Mouse (Mus musculus): Measurements from ENCODE around the gene Gpr19.

- TF ChIP-seq CTCF (IDR thresholded peaks at IDR 0.05; ENCODE audit: low read depth, low read length) (no peak), GATA2 (IDR thresholded peaks at IDR 0.05; ENCODE audit: borderline replicate concordance, low read depth, low read length) (no peak), GATA1 (IDR thresholded peaks at IDR 0.05; ENCODE audit: borderline replicate concordance, low read length) (no peak), POLR2AphosphoS5 (IDR thresholded peaks at IDR 0.05; ENCODE audit: insufficient replicate concordance, low read depth, low read length) (no peak)
Measured at GRCm38 (mm10) chr6:134877892-134878291, 20.5 kb downstream of the Gpr19 start.

Measured in G1E (cell line).